In the genomic region with DNA sequence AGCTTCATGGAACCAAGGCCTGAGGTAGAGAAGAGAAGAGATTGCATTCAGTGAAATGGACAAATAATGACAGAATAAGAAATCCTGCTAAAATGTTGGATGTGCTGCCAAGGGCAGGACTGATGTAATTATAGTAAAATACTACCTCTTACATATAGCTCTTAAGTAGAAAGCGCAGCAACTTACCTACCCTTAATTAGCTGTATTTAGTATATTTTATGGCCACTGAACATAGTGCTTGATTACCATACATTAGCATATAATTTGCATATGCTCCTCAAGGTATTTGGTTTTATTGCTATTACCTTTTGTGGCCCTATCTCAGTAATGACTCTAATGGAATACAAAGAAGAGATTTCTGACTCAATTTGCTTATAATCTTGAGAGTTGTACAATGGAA, we compare ENCODE assay signal across 26 mouse cellular contexts.
A peak's percentile ranks its signal among the peaks of the same experiment; 100 is the strongest.
DNase-seq lines count a peak whose midpoint lies in the region; ATAC-seq lines count a peak whose summit lies in the region.
"Had no signal": no experiment of that assay in that cellular context is flagged by ENCODE, and none has a peak within 500 bp of the region (broad histone marks: within the 10 kb centered on the region; RNA-seq: fewer than 3 reads in every experiment).

No protein-coding gene starts in this region.

- H3K9ac ChIP-seq in forebrain, embryonic 12.5 days: no peak overlapping the region
- no peak overlapping the region for H3K9ac ChIP-seq in forebrain, embryonic 16.5 days (replicated peaks; ENCODE audit: low read depth, low read length)
- no peak overlapping the region for H3K9ac ChIP-seq in neural tube, embryonic 13.5 days
- no peak overlapping the region for H3K9ac ChIP-seq in neural tube, embryonic 14.5 days (replicated peaks; ENCODE audit: low read depth, low read length)
- H3K9ac ChIP-seq: embryonic facial prominence, embryonic 12.5 days; embryonic facial prominence, embryonic 15.5 days; hindbrain, embryonic 14.5 days had no signal

- no peaks in the 10 kb centered on the region for H3K36me3 ChIP-seq in forebrain, embryonic 12.5 days (replicated peaks)
- H3K36me3 ChIP-seq in forebrain, embryonic 16.5 days (ENCODE audit: control insufficient read depth, insufficient read depth): no peaks in the 10 kb centered on the region
- no peaks in the 10 kb centered on the region for H3K36me3 ChIP-seq in neural tube, embryonic 13.5 days
- no peaks in the 10 kb centered on the region for H3K36me3 ChIP-seq in neural tube, embryonic 14.5 days (ENCODE audit: control insufficient read depth, insufficient read depth, low read length)
- H3K36me3 ChIP-seq: embryonic facial prominence, embryonic 12.5 days; embryonic facial prominence, embryonic 15.5 days; G1E had no signal

- H3K27me3 ChIP-seq in forebrain, embryonic 12.5 days: no peaks in the 10 kb centered on the region
- no peaks in the 10 kb centered on the region for H3K27me3 ChIP-seq in forebrain, embryonic 16.5 days (replicated peaks; ENCODE audit: control insufficient read depth, insufficient read depth, low read length)
- no peaks in the 10 kb centered on the region for H3K27me3 ChIP-seq in neural tube, embryonic 13.5 days
- no peaks in the 10 kb centered on the region for H3K27me3 ChIP-seq in neural tube, embryonic 14.5 days (ENCODE audit: control insufficient read depth, insufficient read depth, low read length)
- H3K27me3 ChIP-seq: CH12.LX; embryonic facial prominence, embryonic 12.5 days; embryonic facial prominence, embryonic 15.5 days; Patski had no signal

- peak; percentile 89; the same call in 1 of the 2 replicates for ATAC-seq in forebrain, embryonic 12.5 days (ENCODE audit: low FRiP score)
- ATAC-seq in forebrain, embryonic 16.5 days: no peak
- peak; percentile 74; the same call in 1 of the 2 replicates for ATAC-seq in neural tube, embryonic 13.5 days (ENCODE audit: low read depth)
- peak; percentile 61 for ATAC-seq in neural tube, embryonic 14.5 days (ENCODE audit: low read depth)
- ATAC-seq: hindbrain, postnatal 0 days; inflammation-experienced regulatory T-cells, adult 6 months; intestine, embryonic 16.5 days; Patski had no signal

- H3K4me2 ChIP-seq in forebrain, embryonic 12.5 days: no peak overlapping the region
- no peak overlapping the region for H3K4me2 ChIP-seq in forebrain, embryonic 16.5 days (ENCODE audit: low read length)
- no peak overlapping the region for H3K4me2 ChIP-seq in neural tube, embryonic 13.5 days
- no peak overlapping the region for H3K4me2 ChIP-seq in neural tube, embryonic 14.5 days (ENCODE audit: low read depth, low read length)
- H3K4me2 ChIP-seq: embryonic facial prominence, embryonic 12.5 days; embryonic facial prominence, embryonic 15.5 days; heart, embryonic 11.5 days; hindbrain, embryonic 14.5 days had no signal

- H3K4me1 ChIP-seq in forebrain, embryonic 12.5 days: no peaks in the 10 kb centered on the region; the same call in 1 of the 2 replicates
- H3K4me1 ChIP-seq in forebrain, embryonic 16.5 days (replicated peaks; ENCODE audit: control insufficient read depth, insufficient read depth, low read length): no peaks in the 10 kb centered on the region
- H3K4me1 ChIP-seq in neural tube, embryonic 13.5 days (replicated peaks): peaks cover 5% of the 10 kb centered on the region
- H3K4me1 ChIP-seq in neural tube, embryonic 14.5 days (ENCODE audit: control insufficient read depth, insufficient read depth, low read length): no peaks in the 10 kb centered on the region
- H3K4me1 ChIP-seq: embryonic facial prominence, embryonic 12.5 days; embryonic facial prominence, embryonic 15.5 days had no signal

- H3K9me3 ChIP-seq in forebrain, embryonic 12.5 days: no peaks in the 10 kb centered on the region
- H3K9me3 ChIP-seq in forebrain, embryonic 16.5 days (ENCODE audit: control insufficient read depth, low read length): no peaks in the 10 kb centered on the region
- H3K9me3 ChIP-seq in neural tube, embryonic 13.5 days: 0 out of 2 replicates have a peak, but pooled peaks cover 3% of the 10 kb centered on the region
- no peaks in the 10 kb centered on the region for H3K9me3 ChIP-seq in neural tube, embryonic 14.5 days (ENCODE audit: control insufficient read depth, low read length)
- H3K9me3 ChIP-seq: embryonic facial prominence, embryonic 12.5 days; embryonic facial prominence, embryonic 15.5 days; G1E had no signal

- no peak for DNase-seq in neural tube, embryonic 10.5 days (ENCODE audit: extremely low spot score, low spot score)
- no peak for DNase-seq in kidney, postnatal 4 days
- DNase-seq in kidney, adult 18-20 months: no peak
- DNase-seq: adrenal gland, postnatal 10 days; adrenal gland, postnatal 36 days; B cell, adult 2 months; cerebellum, adult 11 months; cerebellum, adult 2 months; cerebellum, adult 9-11 months; cerebellum, postnatal 25 days; gastrocnemius, postnatal 14 days; heart, adult 11 months had no signal

- WGBS in forebrain, embryonic 12.5 days: 47% methylated on average over 1 of the region's 1 CpGs
- 27% methylated on average over 1 of the region's 1 CpGs for WGBS in forebrain, embryonic 16.5 days
- WGBS in neural tube, embryonic 13.5 days: 43% methylated on average over 1 of the region's 1 CpGs
- 19% methylated on average over 1 of the region's 1 CpGs for WGBS in neural tube, embryonic 14.5 days

- H3K4me3 ChIP-seq in forebrain, embryonic 12.5 days (replicated peaks): no peak overlapping the region
- H3K4me3 ChIP-seq in forebrain, embryonic 16.5 days (replicated peaks; ENCODE audit: low read length): no peak overlapping the region
- no peak overlapping the region for H3K4me3 ChIP-seq in neural tube, embryonic 13.5 days
- no peak overlapping the region for H3K4me3 ChIP-seq in neural tube, embryonic 14.5 days (ENCODE audit: low read depth, low read length)
- H3K4me3 ChIP-seq: embryonic facial prominence, embryonic 12.5 days; embryonic facial prominence, embryonic 15.5 days had no signal

- H3K27ac ChIP-seq in forebrain, embryonic 12.5 days: no peak overlapping the region
- no peak overlapping the region for H3K27ac ChIP-seq in forebrain, embryonic 16.5 days (ENCODE audit: low read length)
- H3K27ac ChIP-seq in neural tube, embryonic 13.5 days (replicated peaks): peak overlapping the region; percentile 38; the same call in 1 of the 2 replicates
- no peak overlapping the region for H3K27ac ChIP-seq in neural tube, embryonic 14.5 days (ENCODE audit: low read depth, low read length)
- H3K27ac ChIP-seq: embryonic facial prominence, embryonic 12.5 days; embryonic facial prominence, embryonic 15.5 days; hindbrain, embryonic 14.5 days; hindbrain, postnatal 0 days had no signal
